In the genomic region with DNA sequence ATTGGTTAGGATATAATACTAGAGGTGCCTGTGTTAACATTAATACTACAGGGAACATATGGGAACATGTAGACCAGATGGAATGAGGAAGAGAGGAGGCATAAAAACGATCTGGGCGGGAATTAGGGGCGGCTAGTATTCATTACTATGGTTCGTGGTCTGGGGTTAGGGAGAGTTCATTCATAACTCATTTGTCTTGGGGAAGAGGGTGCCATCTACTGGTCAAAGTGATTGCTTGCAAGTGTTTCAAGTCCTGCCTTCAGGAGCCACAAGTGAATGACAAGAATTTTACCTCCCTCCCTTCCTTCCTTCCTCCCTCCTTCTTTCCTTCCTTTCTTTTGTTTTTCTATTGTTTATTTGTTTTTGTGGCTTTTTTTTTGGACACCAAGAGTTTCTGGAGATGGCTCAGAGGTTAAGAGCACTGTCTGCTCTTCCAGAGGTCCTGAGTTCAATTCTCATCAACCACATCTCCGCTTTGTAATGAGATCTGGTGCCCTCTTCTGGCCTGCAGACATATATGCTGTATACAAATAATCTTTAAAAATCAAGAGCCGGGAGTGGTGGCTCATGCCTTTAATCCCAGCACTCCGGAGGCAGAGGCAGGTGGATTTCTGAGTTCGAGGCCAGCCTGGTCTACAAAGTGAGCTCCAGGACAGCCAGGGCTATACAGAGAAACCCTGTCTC, we compare ENCODE assay signal across 8 mouse cellular contexts. TPM values are rescaled to one million over a fixed set of nuclear protein-coding genes. Genes with fewer than 3 reads are reported as not detected.
DNase-seq lines count a peak whose midpoint lies in the region; ATAC-seq and TF ChIP-seq lines count a peak whose summit lies in the region.

No protein-coding gene starts in this region.

- H3K4me3 ChIP-seq in kidney, embryonic 16.5 days (ENCODE audit: low read length) = no peak overlapping the region
- peak overlapping the region; percentile 47 to 89 for H3K4me3 ChIP-seq in MEL (ENCODE audit: control insufficient read depth in 1 of 2, insufficient read depth in 1 of 2, low read depth in 2 of 2, low read length in 2 of 2)

- TF ChIP-seq POLR2A in MEL (IDR thresholded peaks at IDR 0.05; ENCODE audit: control insufficient read depth in 1 of 2, insufficient read depth in 1 of 2, low read depth in 1 of 2, low read length in 2 of 2, poor library complexity in 1 of 2) = no peak

- H3K27me3 ChIP-seq in kidney, embryonic 16.5 days (ENCODE audit: insufficient read depth, low read length) = no peaks in the 10 kb centered on the region
- no peaks in the 10 kb centered on the region for H3K27me3 ChIP-seq in MEL (ENCODE audit: control insufficient read depth in 1 of 2, insufficient read depth in 2 of 2, low read length in 2 of 2)

- no peak overlapping the region for H3K9ac ChIP-seq in kidney, embryonic 16.5 days (replicated peaks; ENCODE audit: low read length)
- H3K9ac ChIP-seq in MEL (ENCODE audit: control insufficient read depth, low read depth, low read length, poor library complexity, severe bottlenecking) = peak overlapping the region; percentile 46

- no peak for ATAC-seq in kidney, embryonic 16.5 days (ENCODE audit: low FRiP score, low TSS enrichment)

- peak; percentile 78 for TF ChIP-seq RAD21 in MEL (IDR thresholded peaks at IDR 0.05; ENCODE audit: low read depth, low read length)

- TF ChIP-seq EP300 in MEL (IDR thresholded peaks at IDR 0.05; ENCODE audit: low read depth in 1 of 2, low read length in 2 of 2) = no peak

- H3K79me2 ChIP-seq in MEL (ENCODE audit: control insufficient read depth, insufficient read depth, low read length, poor library complexity) = peaks cover 22% of the 10 kb centered on the region

- 23% methylated on average over 8 of the region's 8 CpGs for WGBS in kidney, embryonic 16.5 days

- H3K36me3 ChIP-seq in kidney, embryonic 16.5 days (ENCODE audit: insufficient read depth, low read length) = no peaks in the 10 kb centered on the region
- H3K36me3 ChIP-seq in MEL (ENCODE audit: control insufficient read depth in 1 of 2, insufficient read depth in 2 of 2, low read length in 2 of 2) = peaks cover 0 to 5% of the 10 kb centered on the region in 2 experiments; a peak in 2 of 4 replicates

- H3K9me3 ChIP-seq in kidney, embryonic 16.5 days (ENCODE audit: low read length) = no peaks in the 10 kb centered on the region
- H3K9me3 ChIP-seq in MEL (replicated peaks; ENCODE audit: insufficient read depth, low read length) = no peaks in the 10 kb centered on the region

- DNase-seq in kidney, adult 18-20 months = peak; percentile 51
- DNase-seq in MEL (ENCODE audit: low read depth, low spot score) = peak; percentile 98
- DNase-seq in cerebellum, postnatal 10 days = peak; percentile 72 to 80
- peak; percentile 27 to 52 for DNase-seq in heart, postnatal 36 days
- DNase-seq in left cerebral cortex, postnatal 25 days (ENCODE audit: low spot score in 2 of 2) = peak; percentile 64 to 71
- DNase-seq in naive thymus-derived CD4-positive, alpha-beta T cell, adult 2 months (ENCODE audit: low read depth) = peak; percentile 91
- DNase-seq in urinary bladder, postnatal 25 days (ENCODE audit: low spot score) = no peak

- H3K4me1 ChIP-seq in kidney, embryonic 16.5 days (ENCODE audit: insufficient read depth, low read length) = peaks cover 14% of the 10 kb centered on the region
- H3K4me1 ChIP-seq in MEL (ENCODE audit: control insufficient read depth in 1 of 2, insufficient read depth in 2 of 2, low read length in 2 of 2) = peaks cover 0 to 5% of the 10 kb centered on the region in 2 experiments; a peak in 1 of 4 replicates

- no peak overlapping the region for H3K27ac ChIP-seq in kidney, embryonic 16.5 days (ENCODE audit: low read length)
- H3K27ac ChIP-seq in MEL (ENCODE audit: control insufficient read depth, low read depth, low read length) = peak overlapping the region; percentile 26

- H3K4me2 ChIP-seq in kidney, embryonic 16.5 days (replicated peaks; ENCODE audit: low read depth, low read length) = no peak overlapping the region

- TF ChIP-seq CTCF in MEL (IDR thresholded peaks at IDR 0.05 in 2 of 3, conservative IDR thresholded peaks at IDR 0.05 in 1 of 3; ENCODE audit: control insufficient read depth in 1 of 3, insufficient read depth in 1 of 3, low read depth in 2 of 3, low read length in 3 of 3, poor library complexity in 1 of 3, severe bottlenecking in 1 of 3) = peak; percentile 71 to 92 (median 72)

- intact Hi-C loops in heart, postnatal 36 days (cut with DNase I) = loop anchor here (1.0 to 5.0 kb wide), 2 partner anchors 197 to 281 kb away; no protein-coding TSS in a partner anchor
- intact Hi-C loops in left cerebral cortex, postnatal 25 days (cut with DNase I) = loop anchor here (1.0 to 5.0 kb wide), 2 partner anchors 151 to 260 kb away; no protein-coding TSS in a partner anchor

TF ChIP-seq in MEL, 35 proteins besides CTCF, POLR2A, EP300 and RAD21:
- no peak for TF ChIP-seq UBTF (IDR thresholded peaks at IDR 0.05; ENCODE audit: borderline replicate concordance, insufficient read depth, low read depth, low read length)
- peak; percentile 40; the same call in 1 of the 2 replicates for TF ChIP-seq JUND (IDR thresholded peaks at IDR 0.05; ENCODE audit: low read depth, low read length)
- TF ChIP-seq TBP (IDR thresholded peaks at IDR 0.05; ENCODE audit: low read depth, low read length) = peak; percentile 90
- peak; percentile 59; the same call in 1 of the 2 replicates for TF ChIP-seq MYC (IDR thresholded peaks at IDR 0.05; ENCODE audit: low read depth, low read length)
- TF ChIP-seq ZNF384 (IDR thresholded peaks at IDR 0.05; ENCODE audit: low read depth, low read length) = no peak; the same call in 1 of the 2 replicates
- peak; percentile 95 for TF ChIP-seq ZC3H11A (IDR thresholded peaks at IDR 0.05; ENCODE audit: low read depth, low read length)
- TF ChIP-seq MAFK (IDR thresholded peaks at IDR 0.05; ENCODE audit: borderline replicate concordance, low read depth, low read length) = no peak
- TF ChIP-seq SIN3A (IDR thresholded peaks at IDR 0.05; ENCODE audit: low read length) = peak; percentile 74
- TF ChIP-seq E2F4 (IDR thresholded peaks at IDR 0.05; ENCODE audit: borderline replicate concordance, low read depth, low read length) = no peak
- TF ChIP-seq SMC3 (IDR thresholded peaks at IDR 0.05; ENCODE audit: low read depth, low read length) = peak; percentile 89

RNA-seq across cellular contexts. Expression of a gene that starts 2.8 kb away (rescaled TPM):
- 21.5 and 23.0 TPM in 2 replicates for polyA plus RNA-seq in kidney, embryonic 16.5 days (2015; fragmentation: Nextera tagmentation; extraction: Ambion mirVana)
- 19.3 and 31.9 TPM in 2 replicates for total RNA-seq in MEL (2012; rRNA removed)
- 10 to 100 TPM in 1 of 2 experiments, not detected in 1; 25.3 TPM for polyA plus RNA-seq in MEL (2012; ENCODE audit: insufficient read depth in 1 of 2, insufficient read length in 2 of 2, low read depth in 1 of 2, low replicate concordance in 2 of 2, missing spikeins in 1 of 2)
- 10 to 100 TPM; 60.7 to 68.4 TPM for total RNA-seq in heart, postnatal 36 days (2021)
- total RNA-seq in left cerebral cortex, postnatal 25 days (2021) = 10 to 100 TPM; 50.8 to 51.2 TPM

RNA-seq across cellular contexts. Expression of a gene that starts 6.0 kb away (rescaled TPM):
- polyA plus RNA-seq in kidney, embryonic 16.5 days (2015; fragmentation: Nextera tagmentation; extraction: Ambion mirVana) = 178 and 180 TPM in 2 replicates
- 149 and 173 TPM in 2 replicates for total RNA-seq in MEL (2012; rRNA removed)
- 100 to 1,000 TPM; 139 to 437 TPM for polyA plus RNA-seq in MEL (2012; ENCODE audit: insufficient read depth in 1 of 2, insufficient read length in 2 of 2, low read depth in 1 of 2, low replicate concordance in 2 of 2, missing spikeins in 1 of 2)
- 10 to 100 TPM; 89.6 to 92.4 TPM for total RNA-seq in heart, postnatal 36 days (2021)
- total RNA-seq in left cerebral cortex, postnatal 25 days (2021) = 10 to 100 TPM; 69.2 to 73.1 TPM
